Mouse (Mus musculus) forebrain, embryonic 14.5 days (tissue): ENCODE data around the gene Stk40. TPM values are rescaled to one million over a fixed set of nuclear protein-coding genes. Genes with fewer than 3 reads are reported as not detected.
A peak's percentile ranks its signal among the peaks of the same experiment; 100 is the strongest.
"Not testable (repeated sequence)": the region's sequence is repeated elsewhere in the genome, so short reads cannot be mapped to it uniquely, and the experiment has no call there.

Source experiments
- ATAC-seq: fragments of 200-750 bp; cut with Nextera tagmentation; 2 replicates; pipeline ENCODE4 v1.8.0; 2017; ENCODE audit warnings: mild to moderate bottlenecking, moderate library complexity
- DNase-seq: peaks from one replicate; pipeline ENCODE4 v3.0.0-alpha.2; 2015; ENCODE audit warnings: low spot score
- H3K27ac ChIP-seq: fragments of 300-500 bp; sonication (generic); 2 replicates; pipeline ENCODE4 v1.5.1; 2014; ENCODE audit warnings: low read depth, mild to moderate bottlenecking, control low read depth, low read length, moderate library complexity
- H3K27me3 ChIP-seq: fragments of 300-500 bp; sonication (generic); replicated peaks from 2 replicates; pipeline ENCODE4 v1.6.1; 2014; ENCODE audit warnings: low read length, control low read depth, mixed read lengths; ENCODE audit not compliant: control insufficient read depth, insufficient read depth
- H3K36me3 ChIP-seq: fragments of 300-500 bp; sonication (generic); 2 replicates; pipeline ENCODE4 v1.6.1; 2014; ENCODE audit warnings: low read length, control low read depth; ENCODE audit not compliant: control insufficient read depth, insufficient read depth
- H3K4me1 ChIP-seq: fragments of 300-500 bp; sonication (generic); 2 replicates; pipeline ENCODE4 v1.6.1; 2014; ENCODE audit warnings: antibody characterized with exemption, low read length, control low read depth; ENCODE audit not compliant: control insufficient read depth, insufficient read depth
- H3K4me2 ChIP-seq: fragments of 300-500 bp; sonication (generic); 2 replicates; pipeline ENCODE4 v1.6.1; 2014; ENCODE audit warnings: mild to moderate bottlenecking, control low read depth, low read length
- H3K4me3 ChIP-seq: fragments of 300-500 bp; sonication (generic); 2 replicates; pipeline ENCODE4 v1.5.1; 2014; ENCODE audit warnings: low read depth, low read length, control low read depth
- H3K9ac ChIP-seq: fragments of 300-500 bp; sonication (generic); 2 replicates; pipeline ENCODE4 v1.6.1; 2014; ENCODE audit warnings: mild to moderate bottlenecking, low read length, control low read depth, moderate library complexity
- H3K9me3 ChIP-seq: fragments of 300-500 bp; sonication (generic); replicated peaks from 2 replicates; pipeline ENCODE4 v1.6.1; 2016; ENCODE audit warnings: low read length, control low read depth, mixed read lengths; ENCODE audit not compliant: control insufficient read depth
- WGBS: fragments of 180-500 bp; shearing (Covaris S2); extraction: QIAGEN DNeasy Blood & Tissue Kit; methylation state at CpG from one replicate; pipeline ENCODE4 v1.1.7; 2014; 5-methylcytosine and 5-hydroxymethylcytosine counted together
- polyA plus RNA-seq: library from polyadenylated mRNA; unstranded; fragments of >200 nt; fragmentation: Nextera tagmentation; extraction: Ambion mirVana; gene quantifications from 2 replicates; pipeline ENCODE4 v1.2.1, GENCODE M21; 2014

Gene Stk40
- polyA plus RNA-seq, 1 experiment from 2014 or later, result 22.2 TPM

- H3K4me3 ChIP-seq, DNase-seq, H3K27me3 ChIP-seq, H3K36me3 ChIP-seq, H3K9me3 ChIP-seq, ATAC-seq, H3K9ac ChIP-seq, H3K4me1 ChIP-seq: not testable (repeated sequence)
- 57% methylated on average over 14 of the region's 14 CpGs for WGBS
- 0 out of 2 replicates have a peak overlapping the region, but pooled peaks have one; percentile 76 for H3K27ac ChIP-seq
- H3K4me2 ChIP-seq, result 0 out of 2 replicates have a peak overlapping the region, but pooled peaks have one; percentile 63
Measured at GRCm38 (mm10) chr4:126095622-126096430, 7.9 kb upstream of the Stk40 start.

GRCm38 (mm10) chr4:126096464-126097111, 7.2 kb upstream of the Stk40 start, which contains the start of gene Lsm10:
Gene Lsm10, plus strand, starts transcription at chr4:126096623.
- 0 out of 2 replicates have a peak, but pooled peaks cover 8% of the 10 kb centered on the region for H3K36me3 ChIP-seq
- ATAC-seq (peak; percentile 98), DNase-seq (peak; percentile 98)
- no peaks in the 10 kb centered on the region for H3K27me3 ChIP-seq
- 4% methylated on average over 36 of the region's 37 CpGs for WGBS
- H3K4me2 ChIP-seq, result peak within 1 kb of the TSS; percentile 63
- peaks cover 3% of the 10 kb centered on the region; the same call in 1 of the 2 replicates for H3K4me1 ChIP-seq
- H3K27ac ChIP-seq, result peak within 1 kb of the TSS; percentile 76
- H3K9me3 ChIP-seq, result no peaks in the 10 kb centered on the region
- H3K4me3 ChIP-seq, result peak within 1 kb of the TSS; percentile 59
- H3K9ac ChIP-seq, result peak within 1 kb of the TSS; percentile 76

- H3K4me2 ChIP-seq, result no peak overlapping the region
- ATAC-seq (no peak), DNase-seq (no peak)
- WGBS, result 95% methylated on average over 20 of the region's 20 CpGs
- 0 out of 2 replicates have a peak, but pooled peaks cover 8% of the 10 kb centered on the region for H3K36me3 ChIP-seq
- H3K9me3 ChIP-seq, result no peaks in the 10 kb centered on the region
- H3K9ac ChIP-seq, result no peak overlapping the region
- H3K4me3 ChIP-seq, result no peak overlapping the region
- H3K27ac ChIP-seq, result no peak overlapping the region
- peaks cover 8% of the 10 kb centered on the region for H3K4me1 ChIP-seq
- H3K27me3 ChIP-seq, result no peaks in the 10 kb centered on the region
Measured at GRCm38 (mm10) chr4:126097711-126098253, 6.0 kb upstream of the Stk40 start.

DNA sequence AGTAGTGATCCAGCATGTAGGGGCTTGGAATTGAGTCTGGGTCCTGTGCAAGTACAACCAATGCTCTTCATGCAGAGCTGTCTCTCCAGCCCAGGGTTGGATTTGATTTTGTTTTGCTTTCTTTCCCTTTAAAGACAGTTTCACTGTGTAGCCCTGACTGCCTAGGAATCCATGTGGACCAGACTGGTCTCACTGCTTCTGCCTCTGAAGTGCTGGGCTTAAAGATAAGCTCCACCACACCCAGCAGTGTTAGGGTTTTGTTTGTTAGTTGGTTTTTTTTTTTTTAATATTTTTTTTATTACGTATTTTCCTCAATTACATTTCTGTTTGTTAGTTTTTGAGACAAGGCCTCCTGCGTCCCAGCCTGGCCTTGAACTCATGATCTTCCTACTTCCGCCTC, 4.4 kb upstream of the Stk40 start:
- no peak overlapping the region for H3K4me3 ChIP-seq
- no peak overlapping the region for H3K27ac ChIP-seq
- no peaks in the 10 kb centered on the region for H3K9me3 ChIP-seq
- no peak for DNase-seq
- peaks cover 13% of the 10 kb centered on the region for H3K4me1 ChIP-seq
- WGBS, result 89% methylated on average over 3 of the region's 3 CpGs
- no peak for ATAC-seq
- H3K9ac ChIP-seq, result no peak overlapping the region
- H3K36me3 ChIP-seq, result 0 out of 2 replicates have a peak, but pooled peaks cover 8% of the 10 kb centered on the region
- H3K27me3 ChIP-seq, result no peaks in the 10 kb centered on the region
- H3K4me2 ChIP-seq, result no peak overlapping the region

DNA sequence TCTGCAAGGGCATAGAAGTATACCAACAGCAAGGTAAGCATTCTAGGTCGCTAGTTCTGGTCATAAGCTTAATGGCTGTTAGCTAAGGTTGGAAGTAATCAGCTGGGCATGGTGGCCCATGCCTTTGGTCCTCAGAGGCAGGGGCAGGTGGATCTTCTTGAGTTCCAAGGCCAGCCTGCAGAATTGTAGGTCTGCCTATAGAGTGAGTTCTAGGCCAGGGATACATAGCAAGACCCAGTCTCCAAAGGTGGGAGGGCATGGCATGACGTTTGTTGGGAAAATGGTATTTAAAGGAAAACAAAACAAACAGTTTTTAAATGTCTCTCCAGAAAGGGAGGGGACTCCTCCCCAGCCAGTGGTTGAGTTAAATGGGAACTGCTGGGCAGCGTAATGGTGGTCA, 3.0 kb upstream of the Stk40 start:
- no peak overlapping the region for H3K9ac ChIP-seq
- H3K27ac ChIP-seq, result no peak overlapping the region
- no peak overlapping the region for H3K4me2 ChIP-seq
- no peaks in the 10 kb centered on the region for H3K27me3 ChIP-seq
- ATAC-seq (no peak), DNase-seq (no peak)
- 0 out of 2 replicates have a peak, but pooled peaks cover 8% of the 10 kb centered on the region for H3K36me3 ChIP-seq
- 92% methylated on average over 3 of the region's 3 CpGs for WGBS
- H3K4me3 ChIP-seq, result no peak overlapping the region
- H3K4me1 ChIP-seq, result peaks cover 26% of the 10 kb centered on the region
- no peaks in the 10 kb centered on the region for H3K9me3 ChIP-seq

DNA sequence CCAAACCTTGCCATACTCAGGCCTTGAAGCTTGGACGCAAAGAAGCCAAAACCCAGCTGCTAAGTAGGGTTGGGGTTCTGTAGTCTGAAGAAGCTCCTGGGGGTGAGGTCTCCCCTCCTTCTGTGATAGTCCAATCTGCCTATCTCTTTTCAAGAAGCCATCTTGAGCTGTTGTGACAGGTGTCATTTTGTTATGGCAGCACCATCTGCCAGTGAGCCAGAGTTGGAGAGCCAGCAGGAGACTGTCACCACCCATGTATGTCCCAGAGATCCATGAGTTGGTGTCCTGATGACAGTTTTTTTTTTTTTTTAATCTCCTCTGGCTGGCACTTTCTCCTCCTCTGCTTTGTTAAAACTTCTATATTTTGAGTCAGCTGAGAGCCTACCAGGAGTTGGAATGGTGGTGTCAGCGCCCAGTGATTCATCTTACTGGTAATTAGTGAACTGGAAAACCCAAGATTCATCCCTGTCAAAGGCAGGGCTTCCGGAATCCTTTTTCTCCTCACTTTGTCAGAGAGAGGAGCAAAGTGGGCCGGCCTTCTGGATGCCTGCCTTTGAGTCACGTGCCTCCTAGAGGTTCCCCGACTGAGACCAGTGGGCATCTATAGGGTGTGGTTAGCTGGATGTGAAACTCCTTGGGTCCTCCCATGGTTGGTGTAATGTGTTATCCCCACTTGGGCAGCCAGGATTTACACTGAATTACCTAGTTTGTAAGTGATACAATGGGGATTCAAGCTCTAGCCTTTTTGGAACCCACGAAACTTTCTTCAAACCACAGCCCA, 1.5 kb upstream of the Stk40 start:
- Histone ChIP-seq H3K9ac (no peak overlapping the region), H3K4me1 (peaks cover 24% of the 10 kb centered on the region)
- DNase-seq, result peak; percentile 71

GRCm38 (mm10) chr4:126103057-126103581, 638 bp upstream of the Stk40 start:
- ATAC-seq, result peak; percentile 51
- H3K9me3 ChIP-seq, result no peaks in the 10 kb centered on the region
- peak; percentile 82 for DNase-seq
- 2% methylated on average over 15 of the region's 15 CpGs for WGBS
- H3K4me2 ChIP-seq, result peak overlapping the region; percentile 67
- peak overlapping the region; percentile 55 for H3K9ac ChIP-seq
- 0 out of 2 replicates have a peak, but pooled peaks cover 7% of the 10 kb centered on the region for H3K36me3 ChIP-seq
- peak overlapping the region; percentile 75 for H3K27ac ChIP-seq
- peak overlapping the region; percentile 90 for H3K4me3 ChIP-seq
- peaks cover 23% of the 10 kb centered on the region for H3K4me1 ChIP-seq
- no peaks in the 10 kb centered on the region for H3K27me3 ChIP-seq

More for the DNA sequence above, 1.5 kb upstream of the Stk40 start:
- H3K4me2 ChIP-seq, result peak overlapping the region; percentile 67
- H3K9me3 ChIP-seq, result no peaks in the 10 kb centered on the region
- ATAC-seq, result no peak
- 0 out of 2 replicates have a peak, but pooled peaks cover 8% of the 10 kb centered on the region for H3K36me3 ChIP-seq
- H3K4me3 ChIP-seq, result no peak overlapping the region
- WGBS, result 36% methylated on average over 7 of the region's 7 CpGs
- H3K27ac ChIP-seq, result peak overlapping the region; percentile 75
- no peaks in the 10 kb centered on the region for H3K27me3 ChIP-seq
